Mouse (Mus musculus): Measurements from ENCODE around the gene Sned1. TPM values are rescaled to one million over a fixed set of nuclear protein-coding genes. Genes with fewer than 3 reads are reported as not detected.

Gene Sned1
- total RNA-seq, 4 experiments from 2014 or later: 7.4 to 11.0 (median 9.1) TPM

DNA sequence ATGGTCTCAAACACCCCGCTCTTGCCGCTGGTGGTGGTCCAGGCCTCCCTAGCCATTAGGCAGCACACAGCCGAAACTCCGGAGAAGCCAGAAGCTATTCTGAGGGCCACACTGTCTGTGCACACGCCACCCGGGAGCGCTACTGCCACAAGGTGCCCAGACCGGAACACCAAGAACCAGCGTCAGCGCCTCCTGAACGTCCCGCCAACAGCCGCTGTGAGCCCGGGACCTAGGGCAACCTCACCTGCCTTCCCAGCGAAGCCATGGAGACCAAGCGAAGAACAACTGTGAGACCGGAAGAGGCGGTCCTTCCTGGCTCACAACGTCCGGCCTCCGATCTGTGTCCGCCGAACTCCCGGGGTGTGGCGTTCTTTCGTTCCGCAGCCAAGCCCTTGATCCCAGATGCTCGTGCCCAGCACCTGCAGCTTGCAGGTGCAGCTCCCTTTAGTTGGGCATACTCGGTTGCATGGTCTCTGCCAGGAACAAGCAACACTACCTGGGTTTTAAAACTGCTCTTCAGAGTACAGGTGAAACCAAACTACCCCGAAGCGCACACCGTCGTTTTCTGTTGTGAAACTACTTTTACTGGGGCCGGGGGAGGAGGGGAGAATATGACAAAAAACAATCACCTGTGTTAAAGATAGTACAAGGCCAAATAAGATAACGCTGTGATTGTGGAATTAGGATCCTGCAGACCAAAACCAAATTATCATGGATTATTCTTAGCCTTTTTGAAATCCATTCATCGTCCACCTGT is 70.1 kb downstream of the Sned1 start, which contains the start of gene Mterf4:
TSS of gene Mterf4 (minus strand) at position 335 of the 757 bp plus-strand sequence.
- peak; percentile 66 to 73 for DNase-seq (ENCODE audit: low spot score in 2 of 2)

DNA sequence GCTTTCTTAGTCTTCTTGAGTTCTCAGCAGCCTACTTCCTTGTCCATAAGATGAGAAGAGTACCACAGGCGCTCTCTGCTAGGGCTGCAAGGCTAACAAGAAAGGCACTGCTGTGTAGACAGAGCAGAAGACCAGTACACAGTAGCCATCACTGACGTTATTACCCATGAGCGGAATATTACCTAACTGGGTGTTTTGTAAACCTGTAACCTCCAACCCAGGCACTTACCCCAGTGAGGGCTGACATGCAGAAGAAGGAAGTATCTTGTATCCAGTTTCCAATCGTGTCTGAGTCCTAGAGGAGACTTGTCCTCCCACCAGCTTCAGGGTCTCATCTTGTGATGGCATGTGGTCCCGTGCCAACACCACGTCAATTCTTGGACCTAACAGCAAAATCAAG is 88.3 kb downstream of the Sned1 start:
- DNase-seq (ENCODE audit: low spot score in 2 of 2): no peak

DNA sequence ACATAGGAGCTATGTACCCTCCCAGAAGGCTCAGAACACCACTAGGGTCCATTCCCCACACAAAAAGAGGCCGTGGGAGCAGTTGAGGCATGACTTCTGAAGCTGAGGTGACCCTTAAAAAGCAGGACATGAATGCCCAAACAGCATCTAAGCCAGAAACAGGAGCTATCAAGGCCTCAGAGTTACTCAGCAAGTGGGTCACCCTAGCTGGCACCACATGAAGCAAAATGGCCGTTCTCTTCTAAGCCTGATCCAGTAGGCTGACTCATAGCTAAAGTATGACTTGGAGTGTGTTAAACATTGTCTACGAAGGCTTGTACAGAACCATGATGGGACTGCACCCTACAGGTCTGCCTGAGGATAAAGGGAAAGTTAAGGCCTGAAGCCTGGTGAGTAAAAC is 90.8 kb downstream of the Sned1 start:
- DNase-seq (ENCODE audit: low spot score in 2 of 2): no peak

DNA sequence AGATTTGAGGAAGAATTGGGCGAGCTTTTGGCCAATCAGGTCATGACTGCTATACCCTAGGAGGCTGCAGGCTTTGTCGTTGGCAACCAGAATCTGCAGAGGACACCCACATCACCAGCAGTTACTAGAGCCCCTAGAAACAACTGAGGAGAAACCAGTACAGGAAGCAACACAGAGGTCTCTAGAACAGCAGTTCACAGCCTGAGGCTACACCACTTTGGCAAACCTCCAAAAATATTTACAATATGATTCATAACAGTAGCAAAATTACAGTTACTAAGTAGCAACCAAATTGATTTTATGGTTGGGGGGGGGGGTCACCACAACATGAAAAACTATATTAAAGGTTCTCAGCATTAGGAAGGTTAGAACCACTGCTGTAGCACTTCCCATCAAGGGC is 99.0 kb downstream of the Sned1 start:
- DNase-seq (ENCODE audit: low spot score in 2 of 2): no peak

DNA sequence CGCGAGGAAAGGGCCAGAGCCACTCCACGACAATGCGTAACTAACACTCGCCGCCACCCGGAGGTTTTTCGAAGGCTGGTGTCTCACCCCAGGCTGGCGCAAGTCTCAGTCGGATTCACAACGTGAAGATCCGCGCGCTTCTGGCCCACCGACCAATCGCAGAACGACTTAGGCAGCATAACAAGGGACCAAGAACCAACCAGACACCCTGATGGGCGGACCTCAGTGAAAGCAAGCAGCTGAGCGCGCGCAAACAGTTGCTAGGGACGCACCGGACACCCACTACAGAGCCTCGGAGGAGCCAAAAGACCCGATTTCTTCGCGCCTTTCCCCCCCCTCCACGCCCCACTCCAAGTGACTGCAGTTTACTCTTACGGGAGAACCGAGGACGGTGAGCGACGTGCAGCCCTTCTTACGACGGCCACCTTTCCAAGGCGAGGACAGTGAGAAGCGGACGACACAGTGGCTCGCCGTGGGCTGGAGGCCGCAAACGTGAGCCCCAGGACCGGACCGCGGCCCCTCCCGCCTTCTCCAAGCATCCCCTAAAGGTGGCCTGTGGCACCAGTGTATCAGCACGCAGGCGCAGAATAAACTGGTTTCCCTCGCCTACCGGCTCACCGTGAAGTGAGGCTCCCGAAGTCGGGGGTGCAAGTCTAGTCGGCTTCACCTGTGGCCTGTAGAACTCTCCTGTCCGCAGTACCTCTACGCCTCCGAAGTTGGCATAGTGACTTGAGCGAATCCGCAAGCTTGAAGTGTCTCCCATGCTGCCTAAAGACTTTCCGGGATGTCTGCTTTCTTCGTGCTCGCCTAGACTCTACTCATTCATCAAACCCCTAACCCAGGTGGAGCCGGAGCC is 107.2 kb downstream of the Sned1 start, which contains the start of the genes Ppp1r7 and Pask:
TSS of gene Ppp1r7 (plus strand) at position 207 of the 856 bp plus-strand sequence.
TSS of gene Pask (minus strand) at position 835 of the 856 bp plus-strand sequence.
- DNase-seq (ENCODE audit: low spot score in 2 of 2): peak; percentile 88 to 96

DNA sequence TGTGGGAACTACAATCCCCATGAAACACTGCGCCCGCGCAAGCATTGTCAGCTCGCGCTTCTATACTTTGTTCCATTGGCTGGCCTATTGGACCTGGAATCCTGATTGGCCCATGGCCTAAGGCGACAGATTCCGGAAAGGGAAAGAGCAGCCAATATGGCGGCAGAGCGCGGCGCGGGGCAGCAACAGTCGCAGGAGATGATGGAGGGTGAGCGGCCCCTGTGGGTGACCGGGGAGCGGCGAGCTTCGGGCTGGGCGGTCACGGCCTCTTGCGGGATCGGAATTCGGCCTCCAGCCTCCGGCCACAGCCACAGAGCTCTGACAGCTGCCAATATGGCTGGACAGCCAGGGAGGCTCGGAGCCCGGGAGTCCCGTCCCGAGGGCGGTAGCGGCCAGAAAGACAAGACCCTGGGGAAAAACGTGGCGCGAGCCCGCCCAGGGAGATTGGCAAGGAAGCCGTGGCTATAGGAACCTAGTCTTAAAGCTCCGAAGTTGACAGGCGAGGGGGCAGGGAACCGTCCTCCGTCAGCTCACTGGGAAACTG is 107.9 kb downstream of the Sned1 start:
- DNase-seq (ENCODE audit: low spot score in 2 of 2): peak in 1 of 2 experiments; percentile 94

DNA sequence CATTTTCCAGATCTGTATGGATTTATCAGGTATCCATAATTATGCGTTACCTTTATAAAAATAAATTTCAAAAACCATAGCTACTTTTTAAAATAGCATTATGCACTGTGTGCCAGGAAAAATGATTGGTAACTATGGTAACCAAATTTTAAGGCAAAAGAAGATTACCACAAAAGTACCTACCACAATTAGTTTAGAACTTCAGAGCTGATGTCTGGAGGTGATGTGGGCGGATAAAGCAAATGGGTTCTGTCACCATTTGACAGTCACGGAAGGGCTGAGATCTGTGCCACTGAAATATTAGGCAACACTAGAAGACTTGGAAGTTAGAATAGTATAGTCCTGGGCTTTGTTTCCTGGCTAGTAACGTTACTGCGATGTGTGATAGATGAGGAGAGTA is 111.5 kb downstream of the Sned1 start:
- no peak for DNase-seq (ENCODE audit: low spot score in 2 of 2)

DNA sequence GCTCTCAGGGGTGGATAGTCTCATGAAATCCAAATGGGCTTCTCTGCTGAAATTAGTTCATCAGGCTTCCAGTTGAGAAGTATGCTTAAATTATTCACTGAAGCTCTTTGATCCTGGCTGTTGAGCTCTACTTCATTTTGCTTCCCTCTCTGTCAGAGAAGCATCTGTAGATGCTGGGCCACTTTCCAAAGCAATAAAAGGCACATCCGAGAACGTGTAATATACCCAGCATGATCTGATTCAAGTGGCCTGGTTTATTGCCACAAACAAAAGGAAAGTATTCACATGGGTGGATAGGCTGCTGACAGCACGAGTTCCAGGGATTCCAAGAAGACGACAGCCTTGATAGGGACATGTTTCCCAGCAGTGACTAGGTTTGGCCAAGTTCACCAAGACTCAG is 114.1 kb downstream of the Sned1 start:
- no peak for DNase-seq (ENCODE audit: low spot score in 2 of 2)

Small RNA genes lying within 50 kb of the gene (microRNA-seq; reads per million reads assigned to microRNA genes)
- gene Mir6901 (0 reads per million in 2 experiments), gene Mir6902 (0 reads per million in 2 experiments)

Other genes with a start within 250 kb of the Sned1 start
- gene Aqp12, start 229.5 kb upstream of the Sned1 start, total RNA-seq (2022): not detected
- 100 to 1,000 TPM; 755 to 840 (median 807) TPM for gene Kif1a, start 133.9 kb upstream of the Sned1 start, total RNA-seq (2022)
- not detected for gene Agxt, start 100.6 kb upstream of the Sned1 start, total RNA-seq (2022)
- gene 2310007B03Rik, start 74.9 kb upstream of the Sned1 start, total RNA-seq (2022): under 1 TPM in 1 of 4 experiments, not detected in 3; 0.27 TPM
- gene Crocc2, start 67.1 kb upstream of the Sned1 start, total RNA-seq (2022): under 1 TPM; 0.15 to 0.42 (median 0.20) TPM
- 10 to 100 TPM; 19.3 to 20.3 (median 20.0) TPM for gene Mterf4, start 70.1 kb downstream of the Sned1 start, total RNA-seq (2022)
- gene Ppp1r7, start 107.0 kb downstream of the Sned1 start, total RNA-seq (2022): 100 to 1,000 TPM in 2 of 4 experiments, 10 to 100 TPM in 2; 85.0 to 107 (median 96.8) TPM
- 10 to 100 TPM in 1 of 4 experiments, 1 to 10 TPM in 3; 5.8 to 13.6 (median 6.3) TPM for gene Pask, start 107.6 kb downstream of the Sned1 start, total RNA-seq (2022)
- gene Ano7, start 138.1 kb downstream of the Sned1 start, total RNA-seq (2022): under 1 TPM; 0.18 to 0.74 (median 0.51) TPM
- gene Hdlbp, start 243.0 kb downstream of the Sned1 start, total RNA-seq (2022): 100 to 1,000 TPM; 148 to 174 (median 161) TPM